Mouse (Mus musculus) cerebellum, postnatal 10 days (tissue): ENCODE measurements around the gene Naip2.
A peak's percentile ranks its signal among the peaks of the same experiment; 100 is the strongest.

Experiments
- DNase-seq, 2 experiments: peaks; one replicate each; pipeline ENCODE4 v3.0.0; 2021; ENCODE audit warnings: mixed read lengths in 2 of 2

Naip2 gene

GRCm38 (mm10) chr13:100107652-100108472 lies 94.0 kb downstream of the Naip2 start, which contains the start of gene Serf1:
Serf1 (plus strand) TSS chr13:100108012.
- peak; percentile 89 to 94 for DNase-seq

GRCm38 (mm10) chr13:100103748-100104254 lies 98.1 kb downstream of the Naip2 start, which contains the start of gene Bdp1:
Bdp1 (minus strand) TSS chr13:100104070.
- DNase-seq, result peak; percentile 98

- DNase-seq, result no peak
Observed at GRCm38 (mm10) chr13:100103052-100103658, 98.7 kb downstream of the Naip2 start.

GRCm38 (mm10) chr13:100098808-100099207 lies 103.1 kb downstream of the Naip2 start:
- no peak for DNase-seq
